Mouse (Mus musculus) spleen, postnatal 4 days (tissue): ENCODE measurements around the gene Sorcs2.
A peak's percentile ranks its signal among the peaks of the same experiment; 100 is the strongest.

Experiments
- DNase-seq, 2 experiments: peaks; one replicate each; pipeline ENCODE4 v3.0.0; 2022; ENCODE audit warnings: low spot score in 2 of 2

Sorcs2 gene

GRCm38 (mm10) chr5:36069503-36070360, 328.2 kb downstream of the Sorcs2 start:
- DNase-seq: no peak

- DNase-seq: no peak
Observed at GRCm38 (mm10) chr5:36067651-36068181, 330.2 kb downstream of the Sorcs2 start.

GRCm38 (mm10) chr5:36057804-36058322, 340.1 kb downstream of the Sorcs2 start:
- no peak for DNase-seq

- no peak for DNase-seq
Observed at GRCm38 (mm10) chr5:36056921-36057320, 341.0 kb downstream of the Sorcs2 start.

GRCm38 (mm10) chr5:36055876-36056275, 342.1 kb downstream of the Sorcs2 start:
- no peak for DNase-seq

- no peak for DNase-seq
Observed at GRCm38 (mm10) chr5:36054498-36054897, 343.4 kb downstream of the Sorcs2 start.

- no peak for DNase-seq
Observed at GRCm38 (mm10) chr5:36043154-36043553, 354.8 kb downstream of the Sorcs2 start.

GRCm38 (mm10) chr5:36041756-36042155, 356.2 kb downstream of the Sorcs2 start:
- DNase-seq: no peak

- DNase-seq: no peak
Observed at GRCm38 (mm10) chr5:36041236-36041562, 356.7 kb downstream of the Sorcs2 start.

GRCm38 (mm10) chr5:36040398-36041235, 357.3 kb downstream of the Sorcs2 start:
- no peak for DNase-seq

GRCm38 (mm10) chr5:36039596-36039995, 358.3 kb downstream of the Sorcs2 start:
- DNase-seq: no peak

GRCm38 (mm10) chr5:36033531-36034426, 364.2 kb downstream of the Sorcs2 start:
- DNase-seq: peak in 1 of 2 experiments; percentile 33

GRCm38 (mm10) chr5:36025076-36025475, 372.9 kb downstream of the Sorcs2 start:
- DNase-seq: no peak

GRCm38 (mm10) chr5:36024003-36024685, 373.8 kb downstream of the Sorcs2 start:
- no peak for DNase-seq

- no peak for DNase-seq
Observed at GRCm38 (mm10) chr5:36022361-36022760, 375.6 kb downstream of the Sorcs2 start.

GRCm38 (mm10) chr5:36021091-36021490, 376.8 kb downstream of the Sorcs2 start:
- no peak for DNase-seq

- DNase-seq: no peak
Observed at GRCm38 (mm10) chr5:36018366-36018765, 379.6 kb downstream of the Sorcs2 start.

GRCm38 (mm10) chr5:36009405-36009804, 388.5 kb downstream of the Sorcs2 start:
- DNase-seq: no peak

- no peak for DNase-seq
Observed at GRCm38 (mm10) chr5:36007649-36008048, 390.3 kb downstream of the Sorcs2 start.

GRCm38 (mm10) chr5:36006586-36006985, 391.4 kb downstream of the Sorcs2 start:
- DNase-seq: no peak

GRCm38 (mm10) chr5:36006106-36006505, 391.8 kb downstream of the Sorcs2 start:
- DNase-seq: no peak
